Mouse (Mus musculus) spleen, adult 2 months (tissue): ENCODE results near the gene Ncoa3. TPM values are rescaled to one million over a fixed set of nuclear protein-coding genes. Genes with fewer than 3 reads are reported as not detected.

Source experiments
- DNase-seq, 2 experiments: peaks; one replicate each; pipeline versions ENCODE4 v3.0.0 to v3.0.0-alpha.2; 2012 to 2021; ENCODE audit warnings: low spot score in 2 of 2, low read depth in 1 of 2
- H3K27ac ChIP-seq: fragments of 200-500 bp; 2 replicates; pipeline ENCODE4 v1.5.1; 2012; ENCODE audit warnings: low read length, inconsistent platforms; ENCODE audit not compliant: insufficient read depth
- H3K27me3 ChIP-seq: fragments of 200-500 bp; 2 replicates; pipeline ENCODE4 v1.6.1; 2012; ENCODE audit warnings: mild to moderate bottlenecking, moderate library complexity, low read length, inconsistent platforms; ENCODE audit not compliant: control insufficient read depth, insufficient read depth
- H3K36me3 ChIP-seq: fragments of 200-500 bp; 2 replicates; pipeline ENCODE4 v1.6.1; 2012; ENCODE audit warnings: mild to moderate bottlenecking, low read length, inconsistent platforms; ENCODE audit not compliant: control insufficient read depth, insufficient read depth
- H3K4me1 ChIP-seq: fragments of 200-500 bp; 2 replicates; pipeline ENCODE4 v1.6.1; 2011; ENCODE audit warnings: inconsistent platforms; ENCODE audit not compliant: control insufficient read depth, insufficient read depth, insufficient read length
- H3K4me3 ChIP-seq: fragments of 200-500 bp; 2 replicates; pipeline ENCODE4 v1.5.1; 2011; ENCODE audit warnings: mild to moderate bottlenecking, inconsistent platforms; ENCODE audit not compliant: insufficient read depth, insufficient read length; ENCODE audit errors: extremely low read depth
- CTCF ChIP-seq: fragments of 200-500 bp; IDR thresholded peaks from 2 replicates; pipeline ENCODE4 v1.5.1; 2011; ENCODE audit warnings: mild to moderate bottlenecking, inconsistent platforms; ENCODE audit not compliant: insufficient read depth, insufficient read length, insufficient replicate concordance; ENCODE audit errors: extremely low read depth
- POLR2A ChIP-seq: fragments of 200-500 bp; IDR thresholded peaks from 2 replicates; pipeline ENCODE4 v1.6.1; 2011; ENCODE audit warnings: low read depth, low read length, inconsistent platforms
- WGBS: fragments of 180-500 bp; shearing (Covaris S2); methylation state at CpG from one replicate; pipeline ENCODE4 v1.1.7; 2018; 5-methylcytosine and 5-hydroxymethylcytosine counted together
- polyA plus RNA-seq: library from polyadenylated mRNA; depleted of rRNA; stranded (reverse); fragments of >200 nt; gene quantifications from 2 replicates; pipeline ENCODE4 v1.2.3, GENCODE M21; 2012

The Ncoa3 gene
- polyA plus RNA-seq, 1 experiment = 48.4 TPM

GRCm38 (mm10) chr2:166008558-166009392 lies 16.3 kb downstream of the Ncoa3 start:
- TF ChIP-seq POLR2A (no peak), CTCF (no peak)
- no peak for DNase-seq
- Histone ChIP-seq H3K36me3 (no peaks in the 10 kb centered on the region), H3K27ac (no peak overlapping the region; the same call in 1 of the 2 replicates), H3K4me1 (peaks cover 21% of the 10 kb centered on the region), H3K27me3 (no peaks in the 10 kb centered on the region), H3K4me3 (no peak overlapping the region)
- 89% methylated on average over 8 of the region's 8 CpGs for WGBS

- Histone ChIP-seq H3K4me1 (peaks cover 25% of the 10 kb centered on the region), H3K27ac (no peak overlapping the region; the same call in 1 of the 2 replicates), H3K36me3 (no peaks in the 10 kb centered on the region), H3K27me3 (no peaks in the 10 kb centered on the region), H3K4me3 (no peak overlapping the region)
- DNase-seq = no peak
- WGBS = 81% methylated on average over 3 of the region's 3 CpGs
- TF ChIP-seq CTCF = no peak
- no peak for TF ChIP-seq POLR2A
These were observed 17.0 kb downstream of the Ncoa3 start for GRCm38 (mm10) chr2:166009393-166009947.

GRCm38 (mm10) chr2:166010321-166010720 lies 17.9 kb downstream of the Ncoa3 start:
- TF ChIP-seq CTCF = no peak
- no peak for TF ChIP-seq POLR2A
- no peak for DNase-seq
- peaks cover 26% of the 10 kb centered on the region for H3K4me1 ChIP-seq
- WGBS = 86% methylated on average over 12 of the region's 12 CpGs
- H3K27me3 ChIP-seq = no peaks in the 10 kb centered on the region
- no peaks in the 10 kb centered on the region for H3K36me3 ChIP-seq
- no peak overlapping the region for H3K4me3 ChIP-seq
- no peak overlapping the region for H3K27ac ChIP-seq

GRCm38 (mm10) chr2:166011422-166011821 lies 19.0 kb downstream of the Ncoa3 start:
- H3K4me1 ChIP-seq = peaks cover 24% of the 10 kb centered on the region
- 81% methylated on average over 3 of the region's 3 CpGs for WGBS
- peak overlapping the region; percentile 70 for H3K27ac ChIP-seq
- TF ChIP-seq POLR2A (no peak), CTCF (no peak)
- no peaks in the 10 kb centered on the region for H3K27me3 ChIP-seq
- no peak for DNase-seq
- no peaks in the 10 kb centered on the region for H3K36me3 ChIP-seq
- no peak overlapping the region for H3K4me3 ChIP-seq

- 3% methylated on average over 2 of the region's 2 CpGs for WGBS
- H3K27me3 ChIP-seq = no peaks in the 10 kb centered on the region
- no peaks in the 10 kb centered on the region for H3K36me3 ChIP-seq
- peak in 1 of 2 experiments; percentile 45 for DNase-seq
- H3K4me1 ChIP-seq = peaks cover 24% of the 10 kb centered on the region
- H3K27ac ChIP-seq = peak overlapping the region; percentile 70
- no peak for TF ChIP-seq CTCF
- TF ChIP-seq POLR2A = no peak
- H3K4me3 ChIP-seq = 0 out of 2 replicates have a peak overlapping the region, but pooled peaks have one; percentile 12
These were observed 19.7 kb downstream of the Ncoa3 start for GRCm38 (mm10) chr2:166012145-166012544.

GRCm38 (mm10) chr2:166018769-166019168 lies 26.3 kb downstream of the Ncoa3 start:
- TF ChIP-seq CTCF = no peak
- TF ChIP-seq POLR2A = no peak
- H3K27ac ChIP-seq = no peak overlapping the region
- no peaks in the 10 kb centered on the region for H3K27me3 ChIP-seq
- H3K36me3 ChIP-seq = no peaks in the 10 kb centered on the region
- DNase-seq = no peak
- no peak overlapping the region for H3K4me3 ChIP-seq
- WGBS = 50% methylated on average over 3 of the region's 3 CpGs
- H3K4me1 ChIP-seq = peaks cover 33% of the 10 kb centered on the region

- WGBS = 79% methylated on average over 2 of the region's 2 CpGs
These were observed 27.6 kb downstream of the Ncoa3 start for GRCm38 (mm10) chr2:166020026-166020425.

More at GRCm38 (mm10) chr2:166020026-166020425, 27.6 kb downstream of the Ncoa3 start:
- Histone ChIP-seq H3K4me3 (no peak overlapping the region), H3K36me3 (no peaks in the 10 kb centered on the region), H3K4me1 (peaks cover 35% of the 10 kb centered on the region), H3K27ac (no peak overlapping the region), H3K27me3 (no peaks in the 10 kb centered on the region)
- no peak for DNase-seq
- no peak for TF ChIP-seq POLR2A
- no peak for TF ChIP-seq CTCF
